Mouse (Mus musculus) CH12.LX (cell line): Measurements from ENCODE around the gene Inpp4b.

ENCODE experiments used
- CTCF ChIP-seq, 2 experiments: IDR thresholded peaks in 1 of 2; conservative IDR thresholded peaks in 1 of 2; 2 replicates each; pipeline ENCODE4 v1.5.1; 2011 to 2012; ENCODE audit warnings: low read depth in 2 of 2, low read length in 2 of 2, improper control_type of control experiment in 1 of 2, inconsistent platforms in 1 of 2, mild to moderate bottlenecking in 1 of 2, moderate library complexity in 1 of 2
- EP300 ChIP-seq: IDR thresholded peaks from 2 replicates; pipeline ENCODE4 v1.6.1; 2011; ENCODE audit warnings: low read length, improper control_type of control experiment
- KAT2A ChIP-seq: IDR thresholded peaks from 2 replicates; pipeline ENCODE4 v1.6.1; 2012; ENCODE audit warnings: low read length, improper control_type of control experiment, inconsistent platforms; ENCODE audit not compliant: insufficient replicate concordance
- MAFK ChIP-seq: IDR thresholded peaks from 2 replicates; pipeline ENCODE4 v1.6.1; 2011; ENCODE audit warnings: low read length, improper control_type of control experiment; ENCODE audit not compliant: insufficient replicate concordance
- MAX ChIP-seq: IDR thresholded peaks from 2 replicates; pipeline ENCODE4 v1.6.1; 2011; ENCODE audit warnings: low read length, improper control_type of control experiment
- MYC ChIP-seq: IDR thresholded peaks from 2 replicates; pipeline ENCODE4 v1.6.1; 2011; ENCODE audit warnings: low read depth, mild to moderate bottlenecking, improper control_type of control experiment, low read length
- POLR2A ChIP-seq: IDR thresholded peaks from 2 replicates; pipeline ENCODE4 v1.6.1; 2011; ENCODE audit warnings: low read depth, mild to moderate bottlenecking, improper control_type of control experiment, low read length

DNA sequence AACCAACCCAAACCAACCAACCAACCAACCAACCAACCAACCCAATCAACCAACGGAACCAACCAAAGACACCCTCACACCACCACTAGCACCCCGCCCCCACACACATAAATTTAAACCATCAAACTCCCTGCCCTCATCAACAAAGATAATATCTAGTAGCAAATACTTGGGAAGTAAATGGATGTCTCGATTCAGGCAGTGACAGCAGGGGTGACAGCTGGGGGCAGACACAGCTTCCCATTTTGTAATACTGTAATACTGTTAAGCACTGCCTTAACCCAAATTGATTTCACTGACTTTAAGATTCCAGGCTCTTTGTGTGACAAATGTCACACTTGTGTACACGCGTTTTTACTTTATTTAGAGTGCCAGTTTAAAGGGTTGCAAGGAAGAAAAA is 1.2 kb upstream of the Inpp4b start:
- no peak for TF ChIP-seq CTCF (conservative IDR thresholded peaks at IDR 0.05 in 1 of 2, IDR thresholded peaks at IDR 0.05 in 1 of 2; ENCODE audit: low read depth in 2 of 2, low read length in 2 of 2)
- TF ChIP-seq POLR2A = no peak
- TF ChIP-seq MYC = no peak
- no peak for TF ChIP-seq KAT2A
- no peak for TF ChIP-seq EP300
- no peak for TF ChIP-seq MAFK
- no peak for TF ChIP-seq MAX
